Mouse (Mus musculus): ENCODE data around the gene Senp5.

Gene Senp5

GRCm38 (mm10) chr16:32002509-32003477 is at the start of gene Senp5:
Gene Senp5 (minus strand): TSS chr16:32003287.
- in situ Hi-C loops (cut with MboI; ENCODE audit: unreplicated experiment in 2 of 2) = loop anchor here (5.0 kb wide), 1 partner anchor 55 kb away; the partner anchor contains the start of genes 0610012G03Rik (in 2 of the 2) and Ncbp2 (in 2 of the 2)

- in situ Hi-C loops (cut with MboI; ENCODE audit: unreplicated experiment in 2 of 2) = no loop called here
These were observed 39.3 kb upstream of the Senp5 start for GRCm38 (mm10) chr16:32042367-32042766.

- in situ Hi-C loops (cut with MboI; ENCODE audit: unreplicated experiment in 2 of 2) = no loop called here
These were observed 16.6 kb upstream of the Senp5 start for GRCm38 (mm10) chr16:32019678-32020077.

GRCm38 (mm10) chr16:32010330-32010729 is 7.2 kb upstream of the Senp5 start:
- in situ Hi-C loops (cut with MboI; ENCODE audit: unreplicated experiment in 2 of 2) = no loop called here

- in situ Hi-C loops (cut with MboI; ENCODE audit: unreplicated experiment in 2 of 2) = no loop called here
These were observed 6.8 kb upstream of the Senp5 start for GRCm38 (mm10) chr16:32009913-32010312.

GRCm38 (mm10) chr16:32008529-32009293 is 5.6 kb upstream of the Senp5 start:
- in situ Hi-C loops (cut with MboI; ENCODE audit: unreplicated experiment in 2 of 2) = no loop called here

- in situ Hi-C loops (cut with MboI; ENCODE audit: unreplicated experiment in 2 of 2) = loop anchor here (5.0 kb wide), 1 partner anchor 57 kb away; the partner anchor contains the start of genes 0610012G03Rik (in 2 of the 2) and Ncbp2 (in 2 of the 2)
These were observed 1.6 kb upstream of the Senp5 start for GRCm38 (mm10) chr16:32004731-32005130.

GRCm38 (mm10) chr16:31996371-31996770 is 6.7 kb downstream of the Senp5 start:
- in situ Hi-C loops (cut with MboI; ENCODE audit: unreplicated experiment in 2 of 2) = no loop called here

- in situ Hi-C loops (cut with MboI; ENCODE audit: unreplicated experiment in 2 of 2) = no loop called here
These were observed 9.1 kb downstream of the Senp5 start for GRCm38 (mm10) chr16:31993946-31994345.

GRCm38 (mm10) chr16:31993195-31993594 is 9.9 kb downstream of the Senp5 start:
- in situ Hi-C loops (cut with MboI; ENCODE audit: unreplicated experiment in 2 of 2) = no loop called here

GRCm38 (mm10) chr16:31992039-31992438 is 11.0 kb downstream of the Senp5 start:
- in situ Hi-C loops (cut with MboI; ENCODE audit: unreplicated experiment in 2 of 2) = no loop called here

GRCm38 (mm10) chr16:31980946-31981345 is 22.1 kb downstream of the Senp5 start:
- in situ Hi-C loops (cut with MboI; ENCODE audit: unreplicated experiment in 2 of 2) = no loop called here

- in situ Hi-C loops (cut with MboI; ENCODE audit: unreplicated experiment in 2 of 2) = no loop called here
These were observed 23.6 kb downstream of the Senp5 start for GRCm38 (mm10) chr16:31979501-31979900.

- in situ Hi-C loops (cut with MboI; ENCODE audit: unreplicated experiment in 2 of 2) = no loop called here
These were observed 27.8 kb downstream of the Senp5 start for GRCm38 (mm10) chr16:31975258-31975657.

- in situ Hi-C loops (cut with MboI; ENCODE audit: unreplicated experiment in 2 of 2) = no loop called here
These were observed 39.9 kb downstream of the Senp5 start for GRCm38 (mm10) chr16:31963224-31963623.

- in situ Hi-C loops (cut with MboI; ENCODE audit: unreplicated experiment in 2 of 2) = loop anchor here (5.0 to 25.0 kb wide), 6 partner anchors 54 to 669 kb away; partner anchors contain the start of genes Fbxo45 (in 2 of the 2), Senp5 (in 2 of the 2), Wdr53 (in 2 of the 2) and Slc51a (in 1 of the 2)
These were observed 54.7 kb downstream of the Senp5 start, which contains the start of the genes 0610012G03Rik and Ncbp2 for GRCm38 (mm10) chr16:31948345-31948774. Gene 0610012G03Rik (minus strand): TSS chr16:31948494. Gene Ncbp2 (plus strand): TSS chr16:31948513.

GRCm38 (mm10) chr16:31947901-31948316 is 55.2 kb downstream of the Senp5 start:
- in situ Hi-C loops (cut with MboI; ENCODE audit: unreplicated experiment in 2 of 2) = loop anchor here (5.0 to 25.0 kb wide), 6 partner anchors 54 to 669 kb away; partner anchors contain the start of genes Fbxo45 (in 2 of the 2), Senp5 (in 2 of the 2), Wdr53 (in 2 of the 2) and Slc51a (in 1 of the 2)

- in situ Hi-C loops (cut with MboI; ENCODE audit: unreplicated experiment in 2 of 2) = loop anchor here (5.0 to 25.0 kb wide), 6 partner anchors 55 to 670 kb away; partner anchors contain the start of genes Fbxo45 (in 2 of the 2), Senp5 (in 2 of the 2), Wdr53 (in 2 of the 2) and Slc51a (in 1 of the 2)
These were observed 55.8 kb downstream of the Senp5 start for GRCm38 (mm10) chr16:31947333-31947732.

GRCm38 (mm10) chr16:31945986-31946385 is 57.1 kb downstream of the Senp5 start:
- in situ Hi-C loops (cut with MboI; ENCODE audit: unreplicated experiment in 2 of 2) = loop anchor here (5.0 to 25.0 kb wide), 6 partner anchors 56 to 671 kb away; partner anchors contain the start of genes Fbxo45 (in 2 of the 2), Senp5 (in 2 of the 2), Wdr53 (in 2 of the 2) and Slc51a (in 1 of the 2)

- in situ Hi-C loops (cut with MboI; ENCODE audit: unreplicated experiment in 2 of 2) = loop anchor here (5.0 to 25.0 kb wide), 6 partner anchors 57 to 672 kb away; partner anchors contain the start of genes Fbxo45 (in 2 of the 2), Senp5 (in 2 of the 2), Wdr53 (in 2 of the 2) and Slc51a (in 1 of the 2)
These were observed 57.7 kb downstream of the Senp5 start for GRCm38 (mm10) chr16:31945372-31945771.

Measured in v-Abl transformed pro-B cells (cell line).